Mouse (Mus musculus): ENCODE measurements at regions not wholly inside any gene's neighbourhood (a gene's known extent, or its start where the extent isn't known, plus 50 kb on each side); places are given as distances from the start of the nearest gene placed in this dataset.
"Not testable (repeated sequence)": the region's sequence is repeated elsewhere in the genome, so short reads cannot be mapped to it uniquely, and the experiment has no call there.

- no peak for DNase-seq (ENCODE audit: low spot score in 2 of 2)
Measured at GRCm38 (mm10) chrX:17818325-17818724, 246.2 kb upstream of the Fundc1 start.

DNA sequence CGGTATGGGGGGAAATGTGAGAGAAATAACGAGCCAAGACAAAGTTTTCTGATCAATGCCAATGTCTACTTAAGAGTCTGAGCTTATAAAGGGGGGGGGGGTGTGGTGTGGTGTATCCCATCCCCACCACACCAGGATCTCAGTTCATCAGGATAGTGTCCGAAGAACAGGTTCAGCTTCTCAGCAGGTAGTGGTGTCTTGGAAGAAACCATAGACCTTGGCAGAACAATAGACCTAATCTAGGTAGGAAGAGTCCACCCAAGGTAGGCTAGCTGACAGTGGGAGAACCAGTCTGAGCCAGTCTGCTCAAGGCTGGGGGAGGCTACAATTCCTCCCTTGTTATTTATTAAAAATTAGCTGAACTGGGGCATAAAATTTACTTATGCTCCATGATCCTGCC, 245.5 kb upstream of the Fundc1 start:
- no peak for DNase-seq (ENCODE audit: low spot score in 2 of 2)

- DNase-seq (ENCODE audit: low spot score in 2 of 2), result not testable (repeated sequence)
Measured at GRCm38 (mm10) chrX:17788048-17788447, 215.9 kb upstream of the Fundc1 start.

DNA sequence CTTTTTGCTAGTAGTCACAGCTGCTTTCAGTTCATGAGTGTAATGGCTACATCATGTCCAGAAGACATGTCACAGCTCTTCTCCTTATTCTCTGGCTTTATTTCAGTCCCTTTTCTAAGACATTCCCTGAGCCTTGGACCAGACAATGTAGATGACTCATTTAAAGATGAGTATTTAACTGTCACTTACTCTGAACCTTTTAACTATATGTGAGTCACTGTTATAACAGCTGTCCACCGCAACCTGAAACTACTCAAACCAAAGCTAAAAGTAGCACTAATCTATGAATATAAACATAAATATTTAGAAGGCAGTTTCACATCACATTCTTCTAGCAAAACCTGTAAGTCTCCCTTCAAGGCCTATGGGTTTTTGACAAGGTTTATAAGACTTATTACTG, 203.8 kb upstream of the Fundc1 start:
- DNase-seq (ENCODE audit: low spot score in 2 of 2), result no peak

GRCm38 (mm10) chrX:17752823-17753222, 180.7 kb upstream of the Fundc1 start:
- no peak for DNase-seq (ENCODE audit: low spot score in 2 of 2)

DNA sequence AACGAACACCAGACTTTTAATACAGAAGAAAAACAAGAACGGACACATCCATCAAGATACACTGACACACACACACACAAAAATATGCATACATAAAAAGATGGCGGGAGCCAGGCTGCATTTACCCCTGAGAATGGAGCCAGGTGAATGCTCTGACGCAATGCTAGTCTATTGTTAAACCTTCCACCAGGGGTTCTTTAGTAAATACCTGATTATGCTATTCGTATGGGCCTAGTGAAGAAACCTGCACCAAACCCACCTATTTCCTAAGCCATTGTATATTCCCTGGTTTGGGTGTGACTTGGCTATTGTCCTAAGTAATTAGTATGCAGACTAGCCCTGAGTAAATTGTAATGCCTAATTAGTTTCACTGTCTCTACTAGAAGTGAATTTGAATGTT, 179.3 kb upstream of the Fundc1 start:
- DNase-seq (ENCODE audit: low spot score in 2 of 2), result no peak

- no peak for DNase-seq (ENCODE audit: low spot score in 2 of 2)
Measured at GRCm38 (mm10) chrX:17730233-17730632, 158.1 kb upstream of the Fundc1 start.

DNA sequence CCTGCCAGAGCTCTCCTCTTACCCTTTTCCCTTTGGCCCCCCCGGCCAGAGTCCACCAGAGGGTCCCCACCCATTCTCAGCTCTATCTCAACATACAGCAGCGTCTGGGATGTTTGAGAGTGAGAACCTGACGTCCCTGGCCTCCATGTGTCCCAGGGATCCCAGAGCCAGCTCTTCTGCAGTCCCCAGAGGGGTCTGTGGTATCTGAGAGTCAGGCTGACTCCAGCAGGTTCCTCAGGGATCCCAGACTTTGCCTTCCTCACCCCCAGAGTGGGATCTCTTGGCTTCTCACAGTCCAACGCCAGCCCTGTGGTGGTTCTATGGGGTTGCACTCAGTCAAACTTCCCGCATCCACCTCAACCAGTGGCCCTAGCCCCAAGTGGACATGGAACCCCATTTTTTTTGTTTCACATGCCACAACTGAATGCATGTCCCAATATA, 153.7 kb upstream of the Fundc1 start:
- DNase-seq (ENCODE audit: low spot score in 2 of 2), result no peak

DNA sequence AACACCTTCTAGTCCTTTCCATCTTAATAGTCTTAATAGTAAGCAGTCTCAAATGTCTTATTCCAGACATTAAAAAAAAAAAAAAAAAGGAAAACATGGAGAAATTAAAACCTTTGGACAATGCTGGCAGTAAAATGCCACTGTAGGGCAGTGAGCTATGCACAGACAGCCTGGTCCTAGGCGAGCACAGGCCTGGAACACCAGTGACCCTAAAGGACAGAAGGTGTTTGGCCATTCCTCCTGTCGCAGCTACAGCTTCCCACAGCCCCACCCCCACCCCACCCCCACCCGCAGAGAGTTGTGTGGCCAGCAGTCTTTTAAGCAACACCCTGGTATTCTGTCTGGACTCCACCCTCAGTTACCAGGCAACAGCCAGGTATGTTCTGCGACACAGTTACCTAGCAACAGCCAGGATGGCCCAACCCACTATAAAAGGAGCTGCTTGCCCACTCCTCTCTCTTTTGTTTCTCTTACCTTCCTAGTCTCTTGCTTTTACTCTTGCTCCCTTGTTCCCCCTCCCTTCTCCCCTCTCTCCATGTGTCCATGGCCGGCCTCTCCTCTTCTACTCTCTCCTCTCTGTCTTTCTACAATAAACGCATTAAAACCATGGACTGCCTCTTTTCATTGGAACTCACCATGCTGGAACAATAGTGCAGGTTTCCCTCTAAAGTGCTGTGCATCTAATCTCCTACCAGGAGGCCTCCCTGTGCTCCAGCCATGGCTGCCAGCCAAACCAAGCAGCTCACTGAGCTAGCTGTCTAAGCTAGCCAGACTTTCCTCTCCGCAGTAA, 153.1 kb upstream of the Fundc1 start:
- peak; percentile 21 to 22 for DNase-seq (ENCODE audit: low spot score in 2 of 2)

DNA sequence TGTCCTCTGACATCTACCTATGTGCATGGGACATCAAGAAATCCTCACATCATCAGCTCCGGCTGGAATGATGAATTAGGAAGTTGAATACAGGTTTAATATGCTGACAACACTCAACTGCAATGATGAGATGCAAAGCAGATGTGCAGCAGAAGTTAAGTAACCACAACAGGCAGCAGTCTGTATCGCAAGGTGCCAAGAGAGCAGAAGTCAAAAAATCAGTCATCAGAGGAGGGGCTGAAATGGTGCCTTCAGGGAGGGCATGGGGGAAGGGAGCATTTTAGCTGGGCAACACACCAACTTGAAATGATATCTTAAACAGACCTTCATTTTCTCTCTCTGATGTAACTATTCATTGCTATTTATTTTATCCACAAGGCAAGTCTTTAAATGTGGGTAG, 152.3 kb upstream of the Fundc1 start:
- no peak for DNase-seq (ENCODE audit: low spot score in 2 of 2)

DNA sequence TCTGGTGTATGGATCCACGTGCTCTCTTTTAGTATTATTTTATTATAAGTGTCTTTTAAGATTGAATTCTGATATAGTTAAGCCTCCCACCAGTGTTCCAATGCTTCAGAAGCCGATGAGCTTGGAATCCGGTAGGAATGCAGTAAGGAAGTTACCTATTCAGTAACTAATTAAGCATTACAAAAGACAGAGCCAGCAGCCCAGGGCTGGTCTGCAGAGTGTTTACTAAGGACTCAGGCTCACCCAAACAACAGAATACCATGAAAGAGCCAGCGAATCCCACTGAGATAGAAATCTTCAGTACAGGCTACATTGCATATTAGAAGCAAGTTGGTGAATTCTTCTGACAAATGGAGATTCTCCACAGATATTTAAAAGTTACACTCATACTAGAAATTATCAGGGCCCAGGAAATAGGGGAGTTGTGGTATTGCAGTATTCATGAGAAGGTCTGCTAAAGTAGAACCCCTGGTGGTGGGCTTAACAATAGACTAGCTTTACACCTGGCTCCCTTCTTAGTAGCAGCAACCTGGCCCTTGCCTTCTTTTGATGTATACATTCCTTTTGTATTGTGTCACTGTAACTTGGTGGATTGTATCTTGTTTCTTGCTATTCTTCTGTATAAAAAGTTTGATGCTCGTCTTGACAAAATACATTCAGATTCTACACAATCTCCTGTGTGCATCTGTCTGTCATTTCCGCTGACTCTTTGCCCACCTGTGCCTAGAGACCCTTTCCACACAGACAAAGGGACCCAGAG, 149.9 kb upstream of the Fundc1 start:
- not testable (repeated sequence) for DNase-seq (ENCODE audit: low spot score in 2 of 2)

- no peak for DNase-seq (ENCODE audit: low spot score in 2 of 2)
Measured at GRCm38 (mm10) chrX:17714534-17714933, 142.4 kb upstream of the Fundc1 start.

GRCm38 (mm10) chrX:17712919-17713318, 140.8 kb upstream of the Fundc1 start:
- no peak for DNase-seq (ENCODE audit: low spot score in 2 of 2)

DNA sequence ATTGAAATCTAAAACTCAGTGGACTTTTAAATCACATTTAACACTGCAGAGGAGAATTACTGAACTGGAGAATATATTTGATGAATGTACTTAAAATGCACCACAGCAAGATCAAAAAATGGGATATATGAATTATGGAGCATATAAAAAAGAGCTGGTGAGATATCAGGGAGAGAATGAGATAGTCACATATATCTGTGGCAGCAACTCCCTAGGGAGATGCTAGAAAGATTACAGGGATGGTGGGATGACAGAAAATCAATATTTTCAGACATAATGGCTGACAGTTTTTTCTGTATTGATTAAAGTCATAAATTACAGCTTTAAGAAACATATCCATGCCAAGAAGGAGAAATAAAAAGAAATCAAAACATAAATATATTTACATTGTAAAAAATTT, 140.3 kb upstream of the Fundc1 start:
- no peak for DNase-seq (ENCODE audit: low spot score in 2 of 2)

Data from right cerebral cortex, postnatal 10 days (tissue).